Mouse (Mus musculus) ES-E14 (cell line): ENCODE results near the gene Kmt2d.

ENCODE experiments used
- CHD2 ChIP-seq: IDR thresholded peaks from 2 replicates; pipeline ENCODE4 v1.6.1; 2014; ENCODE audit warnings: mild to moderate bottlenecking, low read depth, low read length, inconsistent platforms
- HCFC1 ChIP-seq: IDR thresholded peaks from 2 replicates; pipeline ENCODE4 v1.6.1; 2012; ENCODE audit warnings: low read length, inconsistent platforms, borderline replicate concordance; ENCODE audit not compliant: insufficient read depth
- MAFK ChIP-seq: IDR thresholded peaks from 2 replicates; pipeline ENCODE4 v1.6.1; 2014; ENCODE audit warnings: mild to moderate bottlenecking, low read depth, low read length, inconsistent platforms; ENCODE audit not compliant: insufficient read depth
- ZC3H11A ChIP-seq: IDR thresholded peaks from 2 replicates; pipeline ENCODE4 v1.6.1; 2012; ENCODE audit warnings: low read depth, mild to moderate bottlenecking, inconsistent platforms, low read length, borderline replicate concordance
- ZNF384 ChIP-seq: IDR thresholded peaks from 2 replicates; pipeline ENCODE4 v1.6.1; 2012; ENCODE audit warnings: low read depth, low read length, inconsistent platforms

- TF ChIP-seq ZNF384 (no peak), HCFC1 (no peak), ZC3H11A (no peak), CHD2 (no peak), MAFK (no peak)
Observed at GRCm38 (mm10) chr15:98804054-98804453, 67.0 kb downstream of the Kmt2d start.
